Mouse (Mus musculus) stomach, postnatal 0 days (tissue): ENCODE measurements around the gene Twf2.

Experiments
- CTCF ChIP-seq: IDR thresholded peaks from 2 replicates; pipeline ENCODE4 v1.5.1; 2016; ENCODE audit warnings: antibody characterized with exemption, low read depth, mild to moderate bottlenecking, moderate library complexity
- EP300 ChIP-seq: optimal IDR thresholded peaks from 2 replicates; pipeline ENCODE3; 2016; ENCODE audit warnings: antibody characterized with exemption

GRCm38 (mm10) chr9:106175552-106176200 is 27.2 kb upstream of the Twf2 start:
- TF ChIP-seq CTCF (no peak), EP300 (no peak)
